Mouse (Mus musculus) MEL (cell line): ENCODE measurements at regions not wholly inside any gene's neighbourhood (a gene's known extent, or its start where the extent isn't known, plus 50 kb on each side); places are given as distances from the start of the nearest gene placed in this dataset.

ENCODE experiments used
- DNase-seq: peaks from one replicate; pipeline ENCODE4 v3.0.0; 2011; ENCODE audit warnings: low read depth, low spot score
- H3K27ac ChIP-seq: 2 replicates; pipeline ENCODE4 v1.5.1; 2012; ENCODE audit warnings: low read depth, mild to moderate bottlenecking, control low read depth, low read length, moderate library complexity; ENCODE audit not compliant: control insufficient read depth
- H3K27me3 ChIP-seq, 2 experiments: fragments of 150-350 bp in 1 of 2; sonication (generic) in 1 of 2; 2 replicates each; pipeline ENCODE4 v1.6.1; 2012; ENCODE audit warnings: low read length in 2 of 2, mild to moderate bottlenecking in 2 of 2, improper control_type of control experiment in 1 of 2, moderate library complexity in 1 of 2; ENCODE audit not compliant: insufficient read depth in 2 of 2, control insufficient read depth in 1 of 2
- H3K36me3 ChIP-seq, 2 experiments: 2 replicates each; pipeline ENCODE4 v1.6.1; 2012 to 2014; ENCODE audit warnings: low read length in 2 of 2, improper control_type of control experiment in 1 of 2, inconsistent platforms in 1 of 2, mild to moderate bottlenecking in 1 of 2; ENCODE audit not compliant: insufficient read depth in 2 of 2, control insufficient read depth in 1 of 2
- H3K4me1 ChIP-seq, 2 experiments: fragments of 150-350 bp in 1 of 2; sonication (generic) in 1 of 2; 2 replicates each; pipeline ENCODE4 v1.6.1; 2012; ENCODE audit warnings: low read length in 2 of 2, improper control_type of control experiment in 1 of 2, mild to moderate bottlenecking in 1 of 2; ENCODE audit not compliant: insufficient read depth in 2 of 2, control insufficient read depth in 1 of 2
- H3K4me3 ChIP-seq, 2 experiments: fragments of 150-350 bp in 1 of 2; sonication (generic) in 1 of 2; 2 replicates each; pipeline ENCODE4 v1.5.1; 2012; ENCODE audit warnings: low read depth in 2 of 2, low read length in 2 of 2, mild to moderate bottlenecking in 2 of 2, moderate library complexity in 2 of 2, control low read depth in 1 of 2, improper control_type of control experiment in 1 of 2; ENCODE audit not compliant: control insufficient read depth in 1 of 2, insufficient read depth in 1 of 2
- H3K79me2 ChIP-seq: 2 replicates; pipeline ENCODE4 v1.6.1; 2012; ENCODE audit warnings: mild to moderate bottlenecking, low read length, moderate library complexity; ENCODE audit not compliant: control insufficient read depth, poor library complexity, insufficient read depth
- H3K9ac ChIP-seq: 2 replicates; pipeline ENCODE4 v1.6.1; 2012; ENCODE audit warnings: low read depth, mild to moderate bottlenecking, control low read depth, low read length, moderate library complexity; ENCODE audit not compliant: control insufficient read depth, poor library complexity, severe bottlenecking
- H3K9me3 ChIP-seq: fragments of 150-350 bp; sonication (generic); replicated peaks from 2 replicates; pipeline ENCODE4 v1.6.1; 2012; ENCODE audit warnings: mild to moderate bottlenecking, low read length, improper control_type of control experiment, moderate library complexity; ENCODE audit not compliant: insufficient read depth
- BHLHE40 ChIP-seq: IDR thresholded peaks from 2 replicates; pipeline ENCODE4 v1.6.1; 2012; ENCODE audit warnings: low read depth, mild to moderate bottlenecking, inconsistent platforms, low read length, improper control_type of control experiment, borderline replicate concordance
- CHD1 ChIP-seq: IDR thresholded peaks from 2 replicates; pipeline ENCODE4 v1.6.1; 2012; ENCODE audit warnings: low read depth, mild to moderate bottlenecking, inconsistent platforms, low read length, improper control_type of control experiment
- CTCF ChIP-seq, 3 experiments: IDR thresholded peaks in 2 of 3; conservative IDR thresholded peaks in 1 of 3; 2 replicates each; pipeline ENCODE4 v1.5.1; 2011 to 2012; ENCODE audit warnings: low read length in 3 of 3, low read depth in 2 of 3, mild to moderate bottlenecking in 2 of 3, improper control_type of control experiment in 1 of 3, inconsistent platforms in 1 of 3, mixed read lengths in 1 of 3, moderate library complexity in 1 of 3; ENCODE audit not compliant: control insufficient read depth in 1 of 3, insufficient read depth in 1 of 3, poor library complexity in 1 of 3, severe bottlenecking in 1 of 3
- EP300 ChIP-seq, 2 experiments: IDR thresholded peaks; 2 replicates each; pipeline ENCODE4 v1.6.1; 2011; ENCODE audit warnings: improper control_type of control experiment in 2 of 2, low read length in 2 of 2, low read depth in 1 of 2, mild to moderate bottlenecking in 1 of 2
- ETS1 ChIP-seq: IDR thresholded peaks from 2 replicates; pipeline ENCODE4 v1.6.1; 2012; ENCODE audit warnings: low read depth, mild to moderate bottlenecking, inconsistent platforms, low read length, improper control_type of control experiment, moderate library complexity
- MAX ChIP-seq: IDR thresholded peaks from 2 replicates; pipeline ENCODE4 v1.6.1; 2011; ENCODE audit warnings: low read length, improper control_type of control experiment
- MEF2A ChIP-seq: IDR thresholded peaks from 2 replicates; pipeline ENCODE4 v1.6.1; 2014; ENCODE audit warnings: low read depth, mild to moderate bottlenecking, inconsistent platforms, low read length, improper control_type of control experiment; ENCODE audit not compliant: poor library complexity, insufficient replicate concordance, severe bottlenecking; ENCODE audit errors: extremely low read depth
- MXI1 ChIP-seq: IDR thresholded peaks from 2 replicates; pipeline ENCODE4 v1.6.1; 2011; ENCODE audit warnings: mild to moderate bottlenecking, low read depth, low read length, improper control_type of control experiment
- MYC ChIP-seq: IDR thresholded peaks from 2 replicates; pipeline ENCODE4 v1.6.1; 2011; ENCODE audit warnings: low read depth, mild to moderate bottlenecking, low read length, improper control_type of control experiment, moderate library complexity
- POLR2AphosphoS2 ChIP-seq: IDR thresholded peaks from 2 replicates; pipeline ENCODE4 v1.6.1; 2011; ENCODE audit warnings: low read length, improper control_type of control experiment
- RCOR1 ChIP-seq: IDR thresholded peaks from 2 replicates; pipeline ENCODE4 v1.6.1; 2012; ENCODE audit warnings: low read depth, mild to moderate bottlenecking, inconsistent platforms, low read length, improper control_type of control experiment
- SMC3 ChIP-seq: IDR thresholded peaks from 2 replicates; pipeline ENCODE4 v1.6.1; 2011; ENCODE audit warnings: low read depth, low read length, improper control_type of control experiment
- TCF12 ChIP-seq: IDR thresholded peaks from 2 replicates; pipeline ENCODE4 v1.6.1; 2014; ENCODE audit warnings: low read depth, mild to moderate bottlenecking, inconsistent platforms, low read length, improper control_type of control experiment, moderate library complexity
- UBTF ChIP-seq: IDR thresholded peaks from 2 replicates; pipeline ENCODE4 v1.6.1; 2012; ENCODE audit warnings: low read depth, mild to moderate bottlenecking, inconsistent platforms, low read length, improper control_type of control experiment, moderate library complexity, borderline replicate concordance; ENCODE audit not compliant: insufficient read depth
- ZC3H11A ChIP-seq: IDR thresholded peaks from 2 replicates; pipeline ENCODE4 v1.6.1; 2012; ENCODE audit warnings: low read depth, mild to moderate bottlenecking, inconsistent platforms, low read length, improper control_type of control experiment
- ZKSCAN1 ChIP-seq: IDR thresholded peaks from 2 replicates; pipeline ENCODE4 v1.6.1; 2012; ENCODE audit warnings: low read depth, mild to moderate bottlenecking, inconsistent platforms, low read length, improper control_type of control experiment, moderate library complexity

DNA sequence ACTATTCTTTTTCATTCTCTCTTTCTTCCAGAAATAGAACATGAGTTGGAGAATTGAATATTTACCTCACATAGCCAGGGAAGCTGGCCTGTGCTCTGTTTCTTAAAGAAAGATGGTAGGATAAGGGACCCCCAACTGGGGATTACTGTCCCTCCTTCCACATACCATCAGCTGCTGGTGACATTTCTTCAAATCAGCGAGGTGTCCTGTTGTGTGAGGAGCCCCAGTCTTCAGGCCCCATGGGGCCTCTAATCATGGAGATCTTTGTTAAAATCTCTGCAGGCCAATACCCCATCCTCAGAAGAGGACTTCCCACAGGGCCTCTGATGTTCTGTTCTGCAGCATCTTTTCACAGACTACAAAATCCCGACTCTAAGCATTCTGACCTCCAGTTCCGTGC, 121.1 kb downstream of the Samd5 start:
- no peak overlapping the region for H3K27ac ChIP-seq
- no peak overlapping the region for H3K4me3 ChIP-seq
- no peak overlapping the region for H3K9ac ChIP-seq
- no peaks in the 10 kb centered on the region for H3K36me3 ChIP-seq
- no peaks in the 10 kb centered on the region for H3K4me1 ChIP-seq
- TF ChIP-seq EP300 (IDR thresholded peaks at IDR 0.05; ENCODE audit: low read depth in 1 of 2, low read length in 2 of 2) = no peak
- no peak for TF ChIP-seq MEF2A
- TF ChIP-seq ETS1 = no peak
- no peaks in the 10 kb centered on the region for H3K9me3 ChIP-seq
- no peak for DNase-seq
- H3K79me2 ChIP-seq = no peaks in the 10 kb centered on the region
- H3K27me3 ChIP-seq = no peaks in the 10 kb centered on the region

DNA sequence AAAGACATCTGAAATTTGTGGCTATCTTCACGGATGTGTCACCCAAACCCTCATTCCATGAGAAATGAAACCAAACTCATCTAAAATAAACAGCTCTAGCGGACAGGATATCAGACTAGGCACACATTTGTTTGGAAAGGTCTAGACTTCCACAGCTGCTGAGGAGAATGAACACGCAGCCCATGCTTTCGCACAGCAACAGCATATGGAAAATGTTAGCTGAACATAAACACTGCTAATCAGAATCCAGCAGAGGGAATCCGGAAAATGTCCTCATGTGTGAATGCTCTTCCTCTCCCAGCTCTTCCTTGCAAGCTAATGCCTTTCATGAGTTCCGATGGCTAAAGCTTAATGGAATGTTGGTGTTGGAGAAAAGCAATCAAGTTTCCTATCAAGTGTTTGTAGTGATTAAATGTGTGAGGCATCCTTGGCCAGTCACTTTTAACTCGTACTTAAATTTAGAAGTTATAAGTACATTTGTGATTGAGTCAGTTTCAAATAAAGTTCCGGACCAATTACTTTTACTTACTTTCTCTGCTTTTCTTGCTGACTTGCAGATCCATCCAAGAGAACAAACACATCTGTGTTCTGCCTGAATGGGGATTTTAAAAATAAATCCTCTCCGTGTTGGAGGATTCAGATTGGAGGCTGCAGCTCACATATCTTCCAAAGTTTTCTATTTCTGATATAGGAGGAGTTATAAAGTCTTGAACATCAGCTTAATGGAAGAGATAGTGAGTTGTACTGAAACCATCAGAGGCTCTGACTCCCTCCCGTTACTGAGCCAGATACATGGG, 124.9 kb downstream of the Samd5 start:
- H3K79me2 ChIP-seq = no peaks in the 10 kb centered on the region
- no peaks in the 10 kb centered on the region for H3K4me1 ChIP-seq
- H3K4me3 ChIP-seq = no peak overlapping the region
- no peak overlapping the region for H3K27ac ChIP-seq
- H3K9me3 ChIP-seq = no peaks in the 10 kb centered on the region
- no peak overlapping the region for H3K9ac ChIP-seq
- no peak for DNase-seq
- no peak for TF ChIP-seq POLR2AphosphoS2
- TF ChIP-seq ZKSCAN1 = no peak
- no peak for TF ChIP-seq TCF12
- TF ChIP-seq SMC3 = no peak
- no peak for TF ChIP-seq MXI1
- TF ChIP-seq MYC = no peak
- TF ChIP-seq ZC3H11A = no peak
- no peak for TF ChIP-seq UBTF
- no peak for TF ChIP-seq CHD1
- no peak for TF ChIP-seq RCOR1
- TF ChIP-seq MAX = no peak
- no peak for TF ChIP-seq ETS1
- TF ChIP-seq CTCF (IDR thresholded peaks at IDR 0.05 in 2 of 3, conservative IDR thresholded peaks at IDR 0.05 in 1 of 3; ENCODE audit: control insufficient read depth in 1 of 3, insufficient read depth in 1 of 3, low read depth in 2 of 3, low read length in 3 of 3, poor library complexity in 1 of 3, severe bottlenecking in 1 of 3) = no peak
- TF ChIP-seq BHLHE40 = no peak
- no peaks in the 10 kb centered on the region for H3K27me3 ChIP-seq
- H3K36me3 ChIP-seq = no peaks in the 10 kb centered on the region
